Comparison of ENCODE assay signal across 10 mouse cellular contexts in genomic region chr10:59425369-59425768, GRCm38 (mm10). TPM values are rescaled to one million over a fixed set of nuclear protein-coding genes. Genes with fewer than 3 reads are reported as not detected.
DNase-seq lines count a peak whose midpoint lies in the region; ATAC-seq and TF ChIP-seq lines count a peak whose summit lies in the region.
"Had no signal": no experiment of that assay in that cellular context is flagged by ENCODE, and none has a peak within 500 bp of the region (broad histone marks: within the 10 kb centered on the region; RNA-seq: fewer than 3 reads in every experiment).

No protein-coding gene starts in this region.

- DNase-seq in forebrain, embryonic 11.5 days (ENCODE audit: low spot score), result peak; percentile 18
- DNase-seq in forebrain, postnatal 0 days, result no peak
- peak; percentile 14 for DNase-seq in brain, embryonic 14.5 days (ENCODE audit: low read depth)
- peak; percentile 69 for DNase-seq in heart, adult 8-10 months (ENCODE audit: low spot score)
- peak; percentile 87 to 90 for DNase-seq in lung, adult 18-20 months
- DNase-seq in frontal cortex, postnatal 14 days (ENCODE audit: low spot score in 2 of 2), result no peak
- DNase-seq in right cerebral cortex, postnatal 14 days, result no peak
- no peak for DNase-seq in layer of hippocampus, adult 11-12 months (ENCODE audit: low spot score)

- no peak overlapping the region for H3K9ac ChIP-seq in forebrain, embryonic 11.5 days (ENCODE audit: low read length)
- no peak overlapping the region for H3K9ac ChIP-seq in forebrain, postnatal 0 days

- WGBS in forebrain, embryonic 11.5 days, result 87% methylated on average over 7 of the region's 7 CpGs
- WGBS in forebrain, postnatal 0 days, result 72% methylated on average over 7 of the region's 7 CpGs

- no peak overlapping the region for H3K4me3 ChIP-seq in forebrain, embryonic 11.5 days (ENCODE audit: low read depth, low read length)
- H3K4me3 ChIP-seq in forebrain, postnatal 0 days (ENCODE audit: low read depth, low read length), result no peak overlapping the region

- H3K36me3 ChIP-seq in forebrain, embryonic 11.5 days (ENCODE audit: control insufficient read depth, insufficient read depth, low read length), result no peaks in the 10 kb centered on the region
- H3K36me3 ChIP-seq in forebrain, postnatal 0 days (ENCODE audit: insufficient read depth), result no peaks in the 10 kb centered on the region

- H3K9me3 ChIP-seq in forebrain, embryonic 11.5 days (ENCODE audit: control insufficient read depth, low read length), result no peaks in the 10 kb centered on the region
- H3K9me3 ChIP-seq in forebrain, postnatal 0 days (ENCODE audit: low read length), result no peaks in the 10 kb centered on the region

- H3K27me3 ChIP-seq in forebrain, embryonic 11.5 days (ENCODE audit: control insufficient read depth, insufficient read depth, low read length), result no peaks in the 10 kb centered on the region
- no peaks in the 10 kb centered on the region for H3K27me3 ChIP-seq in forebrain, postnatal 0 days (ENCODE audit: insufficient read depth, low read length)

- H3K4me1 ChIP-seq in forebrain, embryonic 11.5 days (replicated peaks; ENCODE audit: control insufficient read depth, insufficient read depth, low read length), result no peaks in the 10 kb centered on the region
- no peaks in the 10 kb centered on the region for H3K4me1 ChIP-seq in forebrain, postnatal 0 days (ENCODE audit: insufficient read depth)

- no peak for TF ChIP-seq CTCF in forebrain, postnatal 0 days (IDR thresholded peaks at IDR 0.05; ENCODE audit: low read depth)
- TF ChIP-seq CTCF in brain, embryonic 14.5 days (IDR thresholded peaks at IDR 0.05; ENCODE audit: borderline replicate concordance, extremely low read depth, insufficient read depth, insufficient read length), result no peak

- TF ChIP-seq POLR2A in brain, embryonic 14.5 days (IDR thresholded peaks at IDR 0.05; ENCODE audit: borderline replicate concordance, extremely low read depth, insufficient read depth, insufficient read length, poor library complexity, severe bottlenecking), result no peak

- H3K27ac ChIP-seq in forebrain, embryonic 11.5 days (ENCODE audit: low read depth, low read length), result no peak overlapping the region
- no peak overlapping the region for H3K27ac ChIP-seq in forebrain, postnatal 0 days (ENCODE audit: low read depth, low read length)

- H3K4me2 ChIP-seq in forebrain, embryonic 11.5 days (ENCODE audit: low read depth, low read length, severe bottlenecking), result no peak overlapping the region
- no peak overlapping the region for H3K4me2 ChIP-seq in forebrain, postnatal 0 days (ENCODE audit: low read depth)

- ATAC-seq in forebrain, embryonic 11.5 days (replicated peaks; ENCODE audit: low FRiP score), result no peak
- no peak for ATAC-seq in forebrain, postnatal 0 days

RNA-seq across cellular contexts. Expression of gene Oit3, which starts 16.2 kb away (rescaled TPM):
- 0.23 and 0.72 TPM in 2 replicates for polyA plus RNA-seq in forebrain, embryonic 11.5 days (2014; fragmentation: Nextera tagmentation; extraction: Ambion mirVana)
- 0.19 TPM in 1 of 2 replicates, not detected in the other for total RNA-seq in forebrain, postnatal 0 days (2014; rRNA removed)
- polyA plus RNA-seq in forebrain, postnatal 0 days (2015; fragmentation: Nextera tagmentation; extraction: Ambion mirVana), result 0.10 and 0.27 TPM in 2 replicates
- polyA plus RNA-seq in brain, embryonic 14.5 days (2012; rRNA removed), result 0.42 and 0.50 TPM in 2 replicates
- total RNA-seq in heart, adult 8-10 months (2022), result under 1 TPM in 1 of 4 experiments, not detected in 3; 0.31 TPM

RNA-seq across cellular contexts. Expression of gene Pla2g12b, which starts 21.9 kb away (rescaled TPM):
- not detected in 2 replicates for polyA plus RNA-seq in forebrain, embryonic 11.5 days (2014; fragmentation: Nextera tagmentation; extraction: Ambion mirVana)
- total RNA-seq in forebrain, postnatal 0 days (2014; rRNA removed), result not detected in 2 replicates
- polyA plus RNA-seq in forebrain, postnatal 0 days (2015; fragmentation: Nextera tagmentation; extraction: Ambion mirVana), result not detected in 2 replicates
- 0.08 TPM in 1 of 2 replicates, not detected in the other for polyA plus RNA-seq in brain, embryonic 14.5 days (2012; rRNA removed)
- not detected for total RNA-seq in heart, adult 8-10 months (2022)
- total RNA-seq: adrenal gland, adult 18-20 months had no signal
- polyA plus RNA-seq: C2C12 had no signal

RNA-seq across cellular contexts. Expression of gene Gm10273, which starts 29.9 kb away (rescaled TPM):
- 1.4 and 7.5 TPM in 2 replicates for polyA plus RNA-seq in forebrain, embryonic 11.5 days (2014; fragmentation: Nextera tagmentation; extraction: Ambion mirVana)
- 8.9 and 11.2 TPM in 2 replicates for total RNA-seq in forebrain, postnatal 0 days (2014; rRNA removed)
- polyA plus RNA-seq in forebrain, postnatal 0 days (2015; fragmentation: Nextera tagmentation; extraction: Ambion mirVana), result 3.1 and 4.6 TPM in 2 replicates
- polyA plus RNA-seq in brain, embryonic 14.5 days (2012; rRNA removed), result 4.9 and 7.1 TPM in 2 replicates
- total RNA-seq in heart, adult 8-10 months (2022), result 100 to 1,000 TPM; 109 to 153 (median 139) TPM

Comparison
In these comparisons a context has a peak if more than half of its experiments do, and no peak if none do; other contexts are left out.
1. DNase-seq: peak in forebrain, embryonic 11.5 days (single experiment), brain, embryonic 14.5 days (single experiment), heart, adult 8-10 months (single experiment) and lung, adult 18-20 months (2 of 2); none in forebrain, postnatal 0 days (single experiment), frontal cortex, postnatal 14 days (0 of 2), right cerebral cortex, postnatal 14 days (single experiment) and layer of hippocampus, adult 11-12 months (single experiment).